Mouse (Mus musculus) cerebellum, adult 2 months (tissue): ENCODE results near the gene Tmem132b. TPM values are rescaled to one million over a fixed set of nuclear protein-coding genes. Genes with fewer than 3 reads are reported as not detected.

Experiments used
- DNase-seq, 2 experiments: peaks; one replicate each; pipeline ENCODE4 v3.0.0; 2021
- H3K27ac ChIP-seq: fragments of 200-500 bp; 2 replicates; pipeline ENCODE4 v1.5.1; 2012; ENCODE audit warnings: low read length, control low read depth, inconsistent platforms; ENCODE audit not compliant: insufficient read depth
- H3K27me3 ChIP-seq: fragments of 200-500 bp; 2 replicates; pipeline ENCODE4 v1.6.1; 2012; ENCODE audit warnings: inconsistent platforms, mild to moderate bottlenecking, low read length, moderate library complexity; ENCODE audit not compliant: control insufficient read depth, insufficient read depth
- H3K4me1 ChIP-seq: fragments of 200-500 bp; 2 replicates; pipeline ENCODE4 v1.6.1; 2011; ENCODE audit warnings: low read length; ENCODE audit not compliant: control insufficient read depth, insufficient read depth
- H3K4me3 ChIP-seq: fragments of 200-500 bp; replicated peaks from 2 replicates; pipeline ENCODE3; 2011; ENCODE audit warnings: mild to moderate bottlenecking, low read depth, low read length, control low read depth; ENCODE audit not compliant: insufficient read depth
- CTCF ChIP-seq: fragments of 200-500 bp; IDR thresholded peaks from 2 replicates; pipeline ENCODE4 v1.5.1; 2011; ENCODE audit warnings: low read depth, mild to moderate bottlenecking, control low read depth, low read length, moderate library complexity, borderline replicate concordance; ENCODE audit not compliant: insufficient read depth
- POLR2A ChIP-seq: fragments of 200-500 bp; IDR thresholded peaks from 2 replicates; pipeline ENCODE4 v1.6.1; 2011; ENCODE audit warnings: low read length, control low read depth, borderline replicate concordance; ENCODE audit not compliant: insufficient read depth
- WGBS: fragments of 180-500 bp; shearing (Covaris S2); methylation state at CpG from one replicate; pipeline ENCODE4 v1.1.7; 2018; 5-methylcytosine and 5-hydroxymethylcytosine counted together
- polyA plus RNA-seq: library from polyadenylated mRNA; depleted of rRNA; stranded (reverse); fragments of >200 nt; gene quantifications from 2 replicates; pipeline ENCODE4 v1.2.3, GENCODE M21; 2012

The Tmem132b gene
- polyA plus RNA-seq, 1 experiment: 5.9 TPM

DNA sequence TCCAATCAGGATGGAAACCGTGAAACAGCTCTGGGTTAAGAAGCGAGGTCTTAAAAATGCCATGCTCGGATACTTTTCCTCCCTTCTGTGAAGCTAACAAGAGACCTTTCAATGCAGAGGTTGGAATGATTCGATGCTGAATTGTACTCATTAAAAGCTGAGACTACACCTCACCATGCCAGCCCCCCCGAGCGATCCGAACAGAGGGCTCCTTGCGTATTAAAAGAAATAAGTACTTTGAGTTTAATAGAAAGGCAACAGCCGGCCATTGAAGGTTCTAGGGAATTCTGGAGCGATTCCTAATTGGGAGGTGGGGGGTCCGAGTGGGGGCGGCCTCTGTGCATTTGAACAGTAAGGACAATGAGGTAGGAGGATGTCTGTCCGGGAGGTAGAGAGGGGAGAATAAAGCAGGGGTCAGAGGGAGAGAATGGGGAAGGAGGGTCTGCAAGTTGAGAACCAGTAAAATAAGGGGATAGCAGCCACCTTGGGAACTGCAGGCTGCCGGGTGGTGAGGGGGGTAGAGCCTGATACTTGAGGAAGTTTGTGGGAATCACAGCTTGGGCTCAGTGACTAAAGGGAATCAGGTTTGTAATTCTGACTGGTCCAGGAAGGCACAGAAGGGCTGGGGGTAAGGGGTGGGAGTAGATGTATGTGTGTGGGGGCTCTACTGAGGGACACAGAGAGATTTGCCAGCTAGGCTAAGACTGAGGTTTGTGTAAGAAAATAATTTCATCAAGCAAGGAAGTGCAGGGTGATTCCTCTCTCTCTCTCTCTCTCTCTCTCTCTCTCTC, 127.6 kb downstream of the Tmem132b start:
- DNase-seq: no peak
- H3K4me1 ChIP-seq: no peaks in the 10 kb centered on the region
- H3K27me3 ChIP-seq: no peaks in the 10 kb centered on the region; the same call in 1 of the 2 replicates
- H3K4me3 ChIP-seq: no peak overlapping the region
- TF ChIP-seq POLR2A (no peak), CTCF (no peak)
- H3K27ac ChIP-seq: no peak overlapping the region
- 26% methylated on average over 14 of the region's 14 CpGs for WGBS

DNA sequence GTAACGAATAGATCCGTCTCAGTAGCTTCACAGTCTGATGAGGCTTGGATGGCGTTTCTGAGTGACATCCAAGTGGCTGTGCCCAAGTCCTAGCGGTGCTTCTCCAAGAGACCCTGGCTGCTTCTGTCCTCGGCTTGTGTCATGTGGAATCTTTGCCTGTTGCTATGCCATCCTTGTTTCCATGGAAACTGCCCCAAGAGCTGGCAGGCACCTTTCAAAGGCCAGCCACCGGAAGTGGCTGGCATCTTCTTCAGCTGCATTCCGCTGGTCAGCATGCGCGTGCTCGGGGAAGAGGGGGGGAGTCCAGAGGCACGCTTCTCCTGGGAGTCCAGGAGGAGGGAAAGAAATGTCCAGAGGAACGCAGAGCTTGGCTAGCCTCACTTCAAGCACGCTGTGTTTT, 144.0 kb downstream of the Tmem132b start:
- Histone ChIP-seq H3K27ac (no peak overlapping the region), H3K27me3 (no peaks in the 10 kb centered on the region; the same call in 1 of the 2 replicates), H3K4me3 (no peak overlapping the region), H3K4me1 (no peaks in the 10 kb centered on the region)
- TF ChIP-seq POLR2A: no peak
- no peak for TF ChIP-seq CTCF
- DNase-seq: peak; percentile 25 to 58
- WGBS: 2% methylated on average over 13 of the region's 13 CpGs

DNA sequence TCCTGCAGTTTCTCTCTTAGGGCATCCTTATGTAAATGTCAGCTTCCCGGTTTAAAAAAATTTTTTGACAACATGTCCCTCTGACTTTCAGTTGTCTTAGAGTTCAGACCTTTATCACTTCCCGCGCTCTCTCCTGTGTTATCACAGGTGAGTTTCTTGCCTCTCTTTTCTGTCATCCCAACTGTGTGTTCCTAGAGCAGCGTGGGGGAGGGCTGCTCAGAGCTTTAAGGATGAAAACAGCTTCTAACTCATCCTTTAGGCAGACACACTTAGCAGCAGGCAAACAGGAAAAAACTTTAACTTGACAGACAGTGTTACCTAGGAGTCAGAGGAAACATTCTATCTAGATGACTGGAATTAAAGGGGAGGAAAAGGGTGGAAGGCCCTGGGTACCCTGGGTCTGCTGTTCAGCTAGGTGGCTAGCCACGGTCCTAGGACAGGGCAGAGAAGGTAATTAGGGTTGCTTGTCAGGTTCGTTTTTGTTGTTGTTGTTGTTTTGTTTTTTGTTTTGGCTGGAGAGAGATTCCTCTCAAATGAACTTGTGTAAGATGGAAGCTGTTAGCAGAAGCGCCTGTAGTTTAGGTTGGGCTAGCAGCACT, 144.6 kb downstream of the Tmem132b start:
- no peaks in the 10 kb centered on the region; the same call in 1 of the 2 replicates for H3K27me3 ChIP-seq
- H3K4me1 ChIP-seq: no peaks in the 10 kb centered on the region
- 36% methylated on average over 7 of the region's 7 CpGs for WGBS
- H3K27ac ChIP-seq: no peak overlapping the region
- TF ChIP-seq CTCF (no peak), POLR2A (no peak)
- H3K4me3 ChIP-seq: no peak overlapping the region
- DNase-seq: no peak

DNA sequence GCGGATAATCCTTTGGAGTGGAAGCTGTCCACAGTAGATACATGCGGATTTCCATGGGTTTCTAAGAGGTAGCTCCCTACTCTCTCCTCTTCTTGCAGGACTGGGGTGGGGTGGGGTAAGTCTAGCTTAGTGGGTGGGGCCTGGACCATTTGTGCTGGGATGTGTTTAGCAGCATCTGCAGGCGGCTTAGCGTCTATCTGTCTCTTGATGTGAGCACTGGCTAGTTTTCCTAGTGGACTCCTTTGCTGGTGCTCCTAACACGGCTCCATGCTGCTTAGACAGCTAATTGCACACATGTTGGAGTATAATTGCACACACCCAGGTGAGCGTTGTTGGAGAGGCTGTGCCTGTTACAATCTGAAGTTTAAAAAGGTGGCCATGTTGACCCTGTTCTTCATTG, 149.3 kb downstream of the Tmem132b start:
- H3K27me3 ChIP-seq: no peaks in the 10 kb centered on the region; the same call in 1 of the 2 replicates
- H3K4me3 ChIP-seq: no peak overlapping the region
- no peaks in the 10 kb centered on the region for H3K4me1 ChIP-seq
- WGBS: 88% methylated on average over 6 of the region's 6 CpGs
- DNase-seq: no peak
- H3K27ac ChIP-seq: no peak overlapping the region
- TF ChIP-seq CTCF: no peak
- no peak for TF ChIP-seq POLR2A

DNA sequence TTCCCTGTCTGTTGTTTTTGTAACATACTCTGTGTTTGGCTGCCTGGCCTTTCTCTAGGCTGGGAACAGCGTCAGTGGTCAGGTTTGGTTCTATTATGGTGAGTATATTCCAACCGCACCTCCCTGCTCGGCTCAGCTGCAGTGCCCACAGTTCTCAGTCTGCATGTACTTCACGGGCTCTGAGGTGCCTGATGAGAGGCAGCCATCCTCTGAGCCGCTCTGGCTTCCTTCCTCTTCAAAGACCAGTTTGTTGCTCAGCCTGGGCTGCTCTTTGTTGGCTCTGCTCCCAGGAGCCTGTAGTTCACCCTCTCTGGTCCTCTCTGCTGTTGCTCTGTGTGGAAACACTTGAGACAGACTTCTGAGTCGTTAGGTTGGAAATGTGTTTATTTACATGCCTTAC, 151.9 kb downstream of the Tmem132b start:
- no peaks in the 10 kb centered on the region; the same call in 1 of the 2 replicates for H3K27me3 ChIP-seq
- 25% methylated on average over 6 of the region's 6 CpGs for WGBS
- no peaks in the 10 kb centered on the region for H3K4me1 ChIP-seq
- no peak overlapping the region for H3K4me3 ChIP-seq
- DNase-seq: no peak
- no peak overlapping the region for H3K27ac ChIP-seq
- TF ChIP-seq CTCF (no peak), POLR2A (no peak)

DNA sequence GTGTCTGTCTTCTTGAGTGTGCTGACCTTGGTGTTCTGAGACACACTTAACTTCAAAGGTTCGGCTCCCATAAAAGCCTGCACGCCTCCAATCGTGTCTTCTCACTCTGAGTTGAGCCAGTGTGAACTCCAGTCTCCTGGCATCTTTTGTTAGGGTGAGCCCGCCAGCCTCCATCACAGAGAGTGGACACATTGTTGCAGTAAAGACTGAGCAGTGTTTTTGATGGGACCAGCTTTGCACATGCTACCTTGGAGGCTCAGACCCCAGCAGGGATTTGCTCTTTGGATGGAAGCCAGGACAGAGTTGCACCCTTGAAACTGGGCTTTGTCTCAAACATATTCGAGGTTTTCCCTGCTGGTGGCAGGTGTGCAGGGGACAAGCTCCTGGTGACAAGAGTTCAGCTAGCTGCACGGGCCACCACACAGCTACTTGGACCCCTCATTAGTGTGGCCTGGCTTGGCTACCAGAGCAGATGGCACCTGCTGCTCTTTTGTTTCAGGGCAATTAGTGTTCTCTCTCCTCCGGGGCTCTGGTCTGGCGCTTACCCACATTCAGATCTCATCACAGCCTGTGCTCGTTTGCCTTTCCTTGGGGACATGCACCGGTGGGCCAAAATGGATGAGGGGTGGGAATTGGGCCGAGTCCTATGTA, 154.2 kb downstream of the Tmem132b start:
- H3K4me1 ChIP-seq: no peaks in the 10 kb centered on the region
- WGBS: 8% methylated on average over 11 of the region's 11 CpGs
- no peak for TF ChIP-seq POLR2A
- TF ChIP-seq CTCF: no peak
- DNase-seq: peak; percentile 10 to 14
- H3K27me3 ChIP-seq: no peaks in the 10 kb centered on the region; the same call in 1 of the 2 replicates
- no peak overlapping the region for H3K27ac ChIP-seq
- H3K4me3 ChIP-seq: no peak overlapping the region

DNA sequence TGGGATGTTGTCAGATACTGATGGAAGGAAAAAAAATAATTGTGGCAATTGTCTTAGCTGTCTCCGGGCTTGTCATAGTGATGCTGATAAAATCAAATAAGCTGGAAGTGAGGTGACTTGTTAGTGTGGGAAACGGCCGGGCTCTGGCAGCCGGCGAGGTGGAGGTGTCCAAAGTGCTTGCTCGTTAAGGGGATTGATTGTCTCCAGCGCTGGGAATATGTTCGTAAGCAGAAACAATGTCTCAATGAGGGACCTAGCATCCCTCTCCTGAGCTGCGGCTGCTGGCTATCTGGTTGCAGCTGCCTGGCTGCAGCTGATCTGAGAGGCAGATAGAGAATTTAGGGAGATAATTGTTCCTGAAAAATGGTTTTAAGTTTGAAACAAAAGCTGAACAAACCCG, 161.0 kb downstream of the Tmem132b start:
- DNase-seq: no peak
- H3K27ac ChIP-seq: no peak overlapping the region
- WGBS: 37% methylated on average over 10 of the region's 10 CpGs
- H3K27me3 ChIP-seq: no peaks in the 10 kb centered on the region; the same call in 1 of the 2 replicates
- TF ChIP-seq CTCF: no peak
- TF ChIP-seq POLR2A: no peak
- no peak overlapping the region for H3K4me3 ChIP-seq
- no peaks in the 10 kb centered on the region for H3K4me1 ChIP-seq
